ENCODE assay signal across 14 mouse cellular contexts in the genomic region with DNA sequence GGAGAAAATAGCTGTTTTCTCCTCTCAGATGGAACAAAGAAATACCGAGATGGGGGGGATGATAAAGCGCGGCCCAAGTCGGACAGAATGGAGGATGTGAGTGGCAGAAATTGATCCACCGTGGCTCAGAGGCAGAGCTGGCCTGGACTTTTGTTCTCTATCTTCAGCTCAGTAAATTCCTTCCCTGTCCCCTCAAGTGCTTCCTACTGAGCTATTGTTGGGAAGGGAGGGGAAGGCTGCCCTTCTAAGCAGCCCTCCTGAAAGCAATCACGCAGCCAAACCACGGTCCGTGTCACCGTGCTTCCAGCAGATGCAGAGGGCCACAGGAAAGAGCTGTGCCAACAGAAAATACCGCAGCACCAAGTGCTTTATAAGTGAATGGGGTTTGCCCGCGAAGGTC.
DNase-seq lines count a peak whose midpoint lies in the region; ATAC-seq lines count a peak whose summit lies in the region.
"Had no signal": no experiment of that assay in that cellular context is flagged by ENCODE, and none has a peak within 500 bp of the region (broad histone marks: within the 10 kb centered on the region; RNA-seq: fewer than 3 reads in every experiment).

No protein-coding gene starts in this region.

- H3K27ac ChIP-seq in forebrain, embryonic 12.5 days, result no peak overlapping the region
- H3K27ac ChIP-seq in midbrain, embryonic 12.5 days (replicated peaks), result peak overlapping the region; percentile 66
- H3K27ac ChIP-seq: left cerebral cortex, adult 2 months had no signal

- H3K4me2 ChIP-seq in forebrain, embryonic 12.5 days, result peak overlapping the region; percentile 35
- H3K4me2 ChIP-seq in midbrain, embryonic 12.5 days (replicated peaks), result peak overlapping the region; percentile 32

- H3K4me3 ChIP-seq in forebrain, embryonic 12.5 days (replicated peaks), result no peak overlapping the region
- H3K4me3 ChIP-seq in midbrain, embryonic 12.5 days, result no peak overlapping the region
- H3K4me3 ChIP-seq: left cerebral cortex, adult 2 months had no signal

- H3K9me3 ChIP-seq in forebrain, embryonic 12.5 days, result no peaks in the 10 kb centered on the region
- no peaks in the 10 kb centered on the region for H3K9me3 ChIP-seq in midbrain, embryonic 12.5 days

- peaks cover 13% of the 10 kb centered on the region for H3K4me1 ChIP-seq in forebrain, embryonic 12.5 days
- H3K4me1 ChIP-seq in midbrain, embryonic 12.5 days, result peaks cover 17% of the 10 kb centered on the region

- H3K9ac ChIP-seq in forebrain, embryonic 12.5 days, result no peak overlapping the region
- no peak overlapping the region; the same call in 1 of the 2 replicates for H3K9ac ChIP-seq in midbrain, embryonic 12.5 days (replicated peaks)
- H3K9ac ChIP-seq: liver, postnatal 0 days had no signal

- WGBS in forebrain, embryonic 12.5 days, result 2% methylated on average over 12 of the region's 12 CpGs
- 2% methylated on average over 12 of the region's 12 CpGs for WGBS in midbrain, embryonic 12.5 days

- no peaks in the 10 kb centered on the region for H3K36me3 ChIP-seq in forebrain, embryonic 12.5 days (replicated peaks)
- no peaks in the 10 kb centered on the region for H3K36me3 ChIP-seq in midbrain, embryonic 12.5 days

- peak; percentile 43 for DNase-seq in ES-CJ7 (ENCODE audit: low read depth, low spot score)
- peak; percentile 78 for DNase-seq in Muller cell, postnatal 12 days (ENCODE audit: inconsistent ontology term)
- no peak for DNase-seq in left cerebral cortex, adult 11 months (ENCODE audit: low spot score)
- no peak for DNase-seq in right cerebral cortex, postnatal 14 days
- DNase-seq in adrenal gland, adult 18-20 months (ENCODE audit: low spot score in 2 of 2), result no peak
- DNase-seq: adrenal gland, adult 8-10 months; cerebellum, adult 11-12 months; gastrocnemius, postnatal 36 days; kidney, adult 2 months; liver, postnatal 0 days; thymus, postnatal 25 days had no signal

- ATAC-seq in forebrain, embryonic 12.5 days (ENCODE audit: low FRiP score), result no peak
- ATAC-seq in midbrain, embryonic 12.5 days (ENCODE audit: low FRiP score, low read depth), result 0 out of 2 replicates have a peak, but pooled peaks have one; percentile 34
- ATAC-seq: liver, postnatal 0 days had no signal

- H3K27me3 ChIP-seq in forebrain, embryonic 12.5 days, result no peaks in the 10 kb centered on the region
- no peaks in the 10 kb centered on the region for H3K27me3 ChIP-seq in midbrain, embryonic 12.5 days

Comparison
In these comparisons a context has a peak if more than half of its experiments do, and no peak if none do; other contexts are left out.
1. DNase-seq: peak in ES-CJ7 (single experiment) and Muller cell, postnatal 12 days (single experiment); none in left cerebral cortex, adult 11 months (single experiment), right cerebral cortex, postnatal 14 days (single experiment) and adrenal gland, adult 18-20 months (0 of 2).